ENCODE assay signal across 8 mouse cellular contexts in the genomic region with DNA sequence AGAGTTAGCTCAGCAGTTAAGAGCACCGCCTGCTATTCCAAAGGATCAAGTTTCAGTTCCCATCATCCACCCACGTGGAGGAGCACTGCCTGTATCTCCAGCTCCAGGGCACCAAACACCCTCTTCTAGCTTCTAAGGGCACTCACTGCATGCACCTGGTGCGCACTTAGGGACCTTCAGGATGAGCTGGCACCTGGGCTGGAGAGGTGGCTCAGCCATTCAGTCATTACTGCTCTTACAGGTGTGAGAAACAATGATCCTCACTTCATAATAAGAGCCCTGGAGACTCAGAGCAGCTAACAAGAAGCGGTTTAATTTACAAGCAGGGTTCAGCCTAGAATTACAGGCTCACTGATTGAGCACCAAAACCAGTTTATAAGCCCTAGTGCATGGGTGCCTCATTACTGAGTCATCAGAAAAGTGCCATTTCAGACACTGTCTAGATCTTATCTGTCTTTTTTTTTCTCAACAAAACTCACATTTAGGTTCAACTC. TPM values are rescaled to one million over a fixed set of nuclear protein-coding genes. Genes with fewer than 3 reads are reported as not detected.
DNase-seq lines count a peak whose midpoint lies in the region; ATAC-seq lines count a peak whose summit lies in the region.

No protein-coding gene starts in this region.

- H3K9me3 ChIP-seq in forebrain, embryonic 11.5 days (ENCODE audit: control insufficient read depth, low read length) = no peaks in the 10 kb centered on the region
- no peaks in the 10 kb centered on the region for H3K9me3 ChIP-seq in forebrain, embryonic 16.5 days (ENCODE audit: control insufficient read depth, low read length)
- no peaks in the 10 kb centered on the region for H3K9me3 ChIP-seq in embryonic facial prominence, embryonic 11.5 days (replicated peaks; ENCODE audit: control insufficient read depth, low read length)
- no peaks in the 10 kb centered on the region for H3K9me3 ChIP-seq in limb, embryonic 10.5 days (replicated peaks)

- H3K27ac ChIP-seq in forebrain, embryonic 11.5 days (ENCODE audit: low read depth, low read length) = no peak overlapping the region
- H3K27ac ChIP-seq in forebrain, embryonic 16.5 days (ENCODE audit: low read length) = no peak overlapping the region
- H3K27ac ChIP-seq in embryonic facial prominence, embryonic 11.5 days (replicated peaks; ENCODE audit: low read depth, low read length) = no peak overlapping the region
- no peak overlapping the region for H3K27ac ChIP-seq in limb, embryonic 10.5 days

- 4% methylated on average over 4 of the region's 4 CpGs for WGBS in forebrain, embryonic 11.5 days
- WGBS in forebrain, embryonic 16.5 days = 4% methylated on average over 4 of the region's 4 CpGs
- under 1% methylated on average over 4 of the region's 4 CpGs for WGBS in embryonic facial prominence, embryonic 11.5 days
- 2% methylated on average over 4 of the region's 4 CpGs for WGBS in limb, embryonic 10.5 days

- no peak overlapping the region for H3K4me3 ChIP-seq in forebrain, embryonic 11.5 days (ENCODE audit: low read depth, low read length)
- no peak overlapping the region for H3K4me3 ChIP-seq in forebrain, embryonic 16.5 days (replicated peaks; ENCODE audit: low read length)
- H3K4me3 ChIP-seq in embryonic facial prominence, embryonic 11.5 days (ENCODE audit: low read depth, low read length) = no peak overlapping the region
- H3K4me3 ChIP-seq in limb, embryonic 10.5 days = peak overlapping the region; percentile 48

- H3K36me3 ChIP-seq in forebrain, embryonic 11.5 days (ENCODE audit: control insufficient read depth, insufficient read depth, low read length) = no peaks in the 10 kb centered on the region
- H3K36me3 ChIP-seq in forebrain, embryonic 16.5 days (ENCODE audit: control insufficient read depth, insufficient read depth) = no peaks in the 10 kb centered on the region
- no peaks in the 10 kb centered on the region for H3K36me3 ChIP-seq in embryonic facial prominence, embryonic 11.5 days (replicated peaks; ENCODE audit: control insufficient read depth, insufficient read depth, low read depth, low read length)
- H3K36me3 ChIP-seq in limb, embryonic 10.5 days = no peaks in the 10 kb centered on the region

- DNase-seq in forebrain, embryonic 11.5 days (ENCODE audit: low spot score) = peak; percentile 54
- DNase-seq in 3134 (ENCODE audit: extremely low read depth, insufficient read length, low spot score) = peak; percentile 9
- DNase-seq in embryonic facial prominence, embryonic 11.5 days (ENCODE audit: low spot score) = peak; percentile 68
- DNase-seq in limb, embryonic 10.5 days (ENCODE audit: low spot score) = peak; percentile 58
- no peak for DNase-seq in cerebellum, postnatal 14 days
- no peak for DNase-seq in adrenal gland, adult (ENCODE audit: inconsistent age in 2 of 2, low spot score in 1 of 2)
- DNase-seq in T-cell, adult 2 months (ENCODE audit: low spot score) = no peak

- H3K4me2 ChIP-seq in forebrain, embryonic 11.5 days (ENCODE audit: low read depth, low read length, severe bottlenecking) = peak overlapping the region; percentile 40; the same call in 1 of the 2 replicates
- no peak overlapping the region for H3K4me2 ChIP-seq in forebrain, embryonic 16.5 days (ENCODE audit: low read length)
- H3K4me2 ChIP-seq in embryonic facial prominence, embryonic 11.5 days (ENCODE audit: low read depth, low read length) = no peak overlapping the region

- H3K4me1 ChIP-seq in forebrain, embryonic 11.5 days (replicated peaks; ENCODE audit: control insufficient read depth, insufficient read depth, low read length) = peaks cover 6% of the 10 kb centered on the region; the same call in 1 of the 2 replicates
- H3K4me1 ChIP-seq in forebrain, embryonic 16.5 days (replicated peaks; ENCODE audit: control insufficient read depth, insufficient read depth, low read length) = no peaks in the 10 kb centered on the region
- H3K4me1 ChIP-seq in embryonic facial prominence, embryonic 11.5 days (ENCODE audit: control insufficient read depth, insufficient read depth, low read length) = no peaks in the 10 kb centered on the region
- peaks cover 13% of the 10 kb centered on the region for H3K4me1 ChIP-seq in limb, embryonic 10.5 days

- H3K9ac ChIP-seq in forebrain, embryonic 11.5 days (ENCODE audit: low read length) = no peak overlapping the region
- no peak overlapping the region for H3K9ac ChIP-seq in forebrain, embryonic 16.5 days (replicated peaks; ENCODE audit: low read depth, low read length)
- H3K9ac ChIP-seq in embryonic facial prominence, embryonic 11.5 days (replicated peaks; ENCODE audit: low read length) = no peak overlapping the region

- ATAC-seq in forebrain, embryonic 11.5 days (replicated peaks; ENCODE audit: low FRiP score) = no peak
- no peak for ATAC-seq in forebrain, embryonic 16.5 days
- ATAC-seq in embryonic facial prominence, embryonic 11.5 days (replicated peaks; ENCODE audit: insufficient number of reproducible peaks, low FRiP score, low TSS enrichment, low read depth) = 0 out of 2 replicates have a peak, but pooled peaks have one; percentile 72

- no peaks in the 10 kb centered on the region for H3K27me3 ChIP-seq in forebrain, embryonic 11.5 days (ENCODE audit: control insufficient read depth, insufficient read depth, low read length)
- H3K27me3 ChIP-seq in forebrain, embryonic 16.5 days (replicated peaks; ENCODE audit: control insufficient read depth, insufficient read depth, low read length) = no peaks in the 10 kb centered on the region
- H3K27me3 ChIP-seq in embryonic facial prominence, embryonic 11.5 days (ENCODE audit: control insufficient read depth, insufficient read depth, low read length) = no peaks in the 10 kb centered on the region
- no peaks in the 10 kb centered on the region for H3K27me3 ChIP-seq in limb, embryonic 10.5 days (ENCODE audit: low read depth, poor library complexity, severe bottlenecking)

RNA-seq across cellular contexts. Expression of gene Ints6, which starts 37.7 kb away (rescaled TPM):
- 34.3 and 34.6 TPM in 2 replicates for polyA plus RNA-seq in forebrain, embryonic 11.5 days (2014; fragmentation: Nextera tagmentation; extraction: Ambion mirVana)
- polyA plus RNA-seq in forebrain, embryonic 16.5 days (2015; fragmentation: Nextera tagmentation; extraction: Ambion mirVana) = 18.4 and 22.6 TPM in 2 replicates
- polyA plus RNA-seq in embryonic facial prominence, embryonic 11.5 days (2014; fragmentation: Nextera tagmentation; extraction: Ambion mirVana) = 24.2 and 26.9 TPM in 2 replicates
- polyA plus RNA-seq in limb, embryonic 10.5 days (2016; fragmentation: Nextera tagmentation; extraction: Ambion mirVana) = 18.1 and 25.4 TPM in 2 replicates

RNA-seq across cellular contexts. Expression of gene Wdfy2, which starts 38.8 kb away (rescaled TPM):
- polyA plus RNA-seq in forebrain, embryonic 11.5 days (2014; fragmentation: Nextera tagmentation; extraction: Ambion mirVana) = 16.7 and 17.9 TPM in 2 replicates
- 8.9 and 11.0 TPM in 2 replicates for polyA plus RNA-seq in forebrain, embryonic 16.5 days (2015; fragmentation: Nextera tagmentation; extraction: Ambion mirVana)
- 12.2 and 13.3 TPM in 2 replicates for polyA plus RNA-seq in embryonic facial prominence, embryonic 11.5 days (2014; fragmentation: Nextera tagmentation; extraction: Ambion mirVana)
- 11.9 and 12.7 TPM in 2 replicates for polyA plus RNA-seq in limb, embryonic 10.5 days (2016; fragmentation: Nextera tagmentation; extraction: Ambion mirVana)

Comparison
In these comparisons a context has a peak if more than half of its experiments do, and no peak if none do; other contexts are left out.
1. DNase-seq: peak in forebrain, embryonic 11.5 days (single experiment), 3134 (single experiment), embryonic facial prominence, embryonic 11.5 days (single experiment) and limb, embryonic 10.5 days (single experiment); none in cerebellum, postnatal 14 days (0 of 2), adrenal gland, adult (0 of 2) and T-cell, adult 2 months (single experiment).